Mouse (Mus musculus) intestine, postnatal 0 days (tissue): Measurements from ENCODE around the gene Il4. TPM values are rescaled to one million over a fixed set of nuclear protein-coding genes. Genes with fewer than 3 reads are reported as not detected.

ENCODE experiments used
- ATAC-seq: fragments of 200-750 bp; cut with Nextera tagmentation; 2 replicates; pipeline ENCODE4 v1.8.0; 2017; ENCODE audit warnings: mild to moderate bottlenecking, moderate TSS enrichment, moderate library complexity
- H3K27ac ChIP-seq: fragments of 300-500 bp; sonication (generic); 2 replicates; pipeline ENCODE4 v1.5.1; 2014; ENCODE audit warnings: mild to moderate bottlenecking, low read depth, low read length, moderate library complexity
- H3K27me3 ChIP-seq: fragments of 300-500 bp; sonication (generic); replicated peaks from 2 replicates; pipeline ENCODE4 v1.6.1; 2014; ENCODE audit warnings: low read length, mixed read lengths; ENCODE audit not compliant: control insufficient read depth, insufficient read depth
- H3K36me3 ChIP-seq: fragments of 300-500 bp; sonication (generic); 2 replicates; pipeline ENCODE4 v1.6.1; 2014; ENCODE audit warnings: mild to moderate bottlenecking, moderate library complexity; ENCODE audit not compliant: control insufficient read depth, insufficient read depth
- H3K4me1 ChIP-seq: fragments of 300-500 bp; sonication (generic); replicated peaks from 2 replicates; pipeline ENCODE4 v1.6.1; 2014; ENCODE audit warnings: antibody characterized with exemption, low read length, mixed read lengths; ENCODE audit not compliant: control insufficient read depth, insufficient read depth
- H3K4me2 ChIP-seq: fragments of 300-500 bp; sonication (generic); replicated peaks from 2 replicates; pipeline ENCODE4 v1.6.1; 2014; ENCODE audit warnings: low read depth, mild to moderate bottlenecking, moderate library complexity
- H3K4me3 ChIP-seq: fragments of 300-500 bp; sonication (generic); 2 replicates; pipeline ENCODE4 v1.5.1; 2014; ENCODE audit warnings: low read depth, low read length
- H3K9ac ChIP-seq: fragments of 300-500 bp; sonication (generic); 2 replicates; pipeline ENCODE4 v1.6.1; 2014; ENCODE audit warnings: mild to moderate bottlenecking, low read depth, low read length
- H3K9me3 ChIP-seq: fragments of 300-500 bp; sonication (generic); 2 replicates; pipeline ENCODE4 v1.6.1; 2016; ENCODE audit warnings: mixed run types; ENCODE audit not compliant: control insufficient read depth
- CTCF ChIP-seq: sonication (generic); IDR thresholded peaks from 2 replicates; pipeline ENCODE4 v1.5.1; 2016; ENCODE audit warnings: low read depth, mild to moderate bottlenecking, control low read depth, antibody characterized with exemption, moderate library complexity
- WGBS: fragments of 180-500 bp; shearing (Covaris S2); extraction: QIAGEN DNeasy Blood & Tissue Kit; methylation state at CpG from one replicate; pipeline ENCODE4 v1.1.7; 2014; 5-methylcytosine and 5-hydroxymethylcytosine counted together
- polyA plus RNA-seq: library from polyadenylated mRNA; unstranded; fragments of >200 nt; fragmentation: Nextera tagmentation; extraction: Ambion mirVana; gene quantifications from 2 replicates; pipeline ENCODE4 v1.2.1, GENCODE M21; 2015

The Il4 gene
- polyA plus RNA-seq, 1 experiment from 2014 or later, result 0.29 TPM

DNA sequence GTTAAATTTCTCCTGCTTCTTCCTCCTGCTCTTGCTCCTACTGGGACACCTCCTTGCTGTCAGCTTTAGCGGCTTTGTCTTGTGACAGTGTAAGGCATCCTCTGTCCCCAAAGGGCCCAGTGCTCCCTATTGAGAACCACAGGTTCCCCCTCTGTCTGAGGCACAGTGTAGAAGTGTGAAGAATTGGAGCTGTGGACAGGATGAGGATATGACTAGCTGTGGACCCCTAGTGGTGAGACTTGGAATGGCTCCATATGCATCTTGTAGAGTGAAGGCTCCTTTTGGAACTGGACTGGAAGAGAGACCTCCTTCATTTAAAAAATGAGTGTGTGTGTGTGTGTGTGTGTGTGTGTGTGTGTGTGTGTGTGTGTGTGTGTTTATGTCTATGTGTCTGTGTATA lies 9.4 kb upstream of the Il4 start:
- Histone ChIP-seq H3K4me3 (no peak overlapping the region), H3K27me3 (no peaks in the 10 kb centered on the region), H3K4me1 (no peaks in the 10 kb centered on the region), H3K9me3 (no peaks in the 10 kb centered on the region), H3K27ac (no peak overlapping the region), H3K36me3 (no peaks in the 10 kb centered on the region; the same call in 1 of the 2 replicates), H3K4me2 (no peak overlapping the region), H3K9ac (no peak overlapping the region)
- 10% methylated on average over 1 of the region's 1 CpGs for WGBS
- peak; percentile 92 for TF ChIP-seq CTCF
- peak; percentile 57; the same call in 1 of the 2 replicates for ATAC-seq

- no peak for ATAC-seq
- Histone ChIP-seq H3K9ac (no peak overlapping the region), H3K4me1 (no peaks in the 10 kb centered on the region), H3K9me3 (no peaks in the 10 kb centered on the region), H3K4me3 (no peak overlapping the region), H3K27ac (no peak overlapping the region), H3K4me2 (no peak overlapping the region), H3K27me3 (no peaks in the 10 kb centered on the region), H3K36me3 (no peaks in the 10 kb centered on the region; the same call in 1 of the 2 replicates)
- WGBS, result 64% methylated on average over 17 of the region's 17 CpGs
- no peak for TF ChIP-seq CTCF
Observed at GRCm38 (mm10) chr11:53626802-53627373, 8.4 kb upstream of the Il4 start.

DNA sequence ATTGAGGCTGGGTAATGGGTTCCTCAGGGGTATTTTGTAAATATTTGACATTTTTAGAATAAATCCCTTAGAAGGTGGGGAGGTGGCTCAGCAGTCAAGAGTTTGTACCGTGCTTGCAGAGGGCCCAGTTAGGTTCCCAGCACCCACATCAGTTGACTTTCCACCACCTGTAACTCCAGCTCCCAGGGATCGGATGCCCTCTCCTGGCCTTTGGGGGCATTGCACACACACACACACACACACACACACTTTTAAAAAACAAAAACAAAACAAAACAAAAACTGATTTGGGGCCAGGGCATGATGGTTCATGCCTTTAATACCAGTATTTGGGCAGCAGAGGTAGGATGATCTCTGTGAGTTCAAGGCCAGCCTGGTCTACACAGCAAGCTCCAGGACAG lies 5.7 kb upstream of the Il4 start:
- Histone ChIP-seq H3K4me2 (no peak overlapping the region), H3K9ac (no peak overlapping the region), H3K27ac (no peak overlapping the region), H3K4me3 (no peak overlapping the region), H3K9me3 (no peaks in the 10 kb centered on the region), H3K36me3 (no peaks in the 10 kb centered on the region; the same call in 1 of the 2 replicates), H3K27me3 (no peaks in the 10 kb centered on the region), H3K4me1 (no peaks in the 10 kb centered on the region)
- TF ChIP-seq CTCF, result 0 out of 2 replicates have a peak, but pooled peaks have one; percentile 18
- ATAC-seq, result no peak
- 96% methylated on average over 2 of the region's 2 CpGs for WGBS

DNA sequence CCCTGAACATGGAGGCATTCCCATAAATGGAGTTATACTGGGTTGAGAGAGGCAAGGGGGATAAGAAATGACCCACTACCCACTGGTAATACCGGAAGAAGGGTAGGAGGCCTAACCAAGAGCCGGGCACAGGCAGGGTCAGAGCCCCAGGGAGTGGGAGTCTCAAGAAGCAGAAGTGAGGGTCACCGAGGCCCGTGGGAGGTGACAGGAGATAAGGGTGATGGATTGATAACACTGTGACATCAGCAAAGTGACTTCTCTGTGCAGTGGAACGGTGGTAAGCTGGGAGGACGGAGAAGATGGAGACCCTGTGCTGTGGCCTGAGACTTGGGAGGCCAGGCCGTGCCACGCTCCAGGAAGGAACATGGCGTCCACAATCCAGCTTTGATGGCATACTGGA lies 5.1 kb upstream of the Il4 start:
- Histone ChIP-seq H3K9me3 (no peaks in the 10 kb centered on the region), H3K4me3 (no peak overlapping the region), H3K27ac (no peak overlapping the region), H3K36me3 (no peaks in the 10 kb centered on the region; the same call in 1 of the 2 replicates), H3K4me2 (no peak overlapping the region), H3K4me1 (no peaks in the 10 kb centered on the region), H3K9ac (no peak overlapping the region), H3K27me3 (no peaks in the 10 kb centered on the region)
- WGBS, result 80% methylated on average over 9 of the region's 9 CpGs
- TF ChIP-seq CTCF, result no peak
- ATAC-seq, result no peak

DNA sequence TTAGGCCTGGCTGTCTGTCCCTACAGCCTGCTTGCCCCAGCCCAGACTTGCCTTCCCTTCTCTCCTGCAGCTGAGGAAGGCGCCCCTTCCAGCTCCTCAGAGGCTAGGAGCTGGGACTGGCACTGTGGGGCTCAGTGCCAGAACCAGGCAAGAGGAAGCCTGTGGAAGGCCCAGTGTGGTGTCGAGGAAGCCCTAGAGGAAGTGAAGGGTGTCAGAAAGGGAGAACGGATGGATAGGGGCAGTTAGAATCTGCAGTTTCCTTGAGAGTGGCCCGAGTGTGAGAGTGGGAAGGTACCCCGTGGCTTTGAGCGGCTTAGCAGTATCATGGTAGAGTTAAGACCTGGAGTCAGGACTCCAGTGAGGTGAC lies 4.0 kb upstream of the Il4 start:
- Histone ChIP-seq H3K9ac (no peak overlapping the region), H3K4me3 (no peak overlapping the region), H3K4me1 (no peaks in the 10 kb centered on the region), H3K4me2 (no peak overlapping the region), H3K36me3 (no peaks in the 10 kb centered on the region; the same call in 1 of the 2 replicates), H3K27ac (no peak overlapping the region), H3K27me3 (no peaks in the 10 kb centered on the region), H3K9me3 (no peaks in the 10 kb centered on the region)
- WGBS, result 72% methylated on average over 6 of the region's 6 CpGs
- ATAC-seq, result no peak
- no peak for TF ChIP-seq CTCF

GRCm38 (mm10) chr11:53621582-53622439 lies 3.3 kb upstream of the Il4 start:
- H3K27me3 ChIP-seq, result no peaks in the 10 kb centered on the region
- no peak overlapping the region for H3K4me2 ChIP-seq
- 80% methylated on average over 11 of the region's 11 CpGs for WGBS
- H3K4me3 ChIP-seq, result no peak overlapping the region
- no peak for ATAC-seq
- H3K27ac ChIP-seq, result no peak overlapping the region
- H3K9ac ChIP-seq, result no peak overlapping the region
- no peak for TF ChIP-seq CTCF
- no peaks in the 10 kb centered on the region for H3K9me3 ChIP-seq
- no peaks in the 10 kb centered on the region for H3K4me1 ChIP-seq
- no peaks in the 10 kb centered on the region for H3K36me3 ChIP-seq
